Mouse (Mus musculus) brain, adult 2 months (tissue): ENCODE results near the gene Specc1l.

ENCODE experiments used
- DNase-seq: peaks from one replicate; pipeline ENCODE4 v3.0.0; 2011; ENCODE audit warnings: low read depth, low spot score

Gene Specc1l

DNA sequence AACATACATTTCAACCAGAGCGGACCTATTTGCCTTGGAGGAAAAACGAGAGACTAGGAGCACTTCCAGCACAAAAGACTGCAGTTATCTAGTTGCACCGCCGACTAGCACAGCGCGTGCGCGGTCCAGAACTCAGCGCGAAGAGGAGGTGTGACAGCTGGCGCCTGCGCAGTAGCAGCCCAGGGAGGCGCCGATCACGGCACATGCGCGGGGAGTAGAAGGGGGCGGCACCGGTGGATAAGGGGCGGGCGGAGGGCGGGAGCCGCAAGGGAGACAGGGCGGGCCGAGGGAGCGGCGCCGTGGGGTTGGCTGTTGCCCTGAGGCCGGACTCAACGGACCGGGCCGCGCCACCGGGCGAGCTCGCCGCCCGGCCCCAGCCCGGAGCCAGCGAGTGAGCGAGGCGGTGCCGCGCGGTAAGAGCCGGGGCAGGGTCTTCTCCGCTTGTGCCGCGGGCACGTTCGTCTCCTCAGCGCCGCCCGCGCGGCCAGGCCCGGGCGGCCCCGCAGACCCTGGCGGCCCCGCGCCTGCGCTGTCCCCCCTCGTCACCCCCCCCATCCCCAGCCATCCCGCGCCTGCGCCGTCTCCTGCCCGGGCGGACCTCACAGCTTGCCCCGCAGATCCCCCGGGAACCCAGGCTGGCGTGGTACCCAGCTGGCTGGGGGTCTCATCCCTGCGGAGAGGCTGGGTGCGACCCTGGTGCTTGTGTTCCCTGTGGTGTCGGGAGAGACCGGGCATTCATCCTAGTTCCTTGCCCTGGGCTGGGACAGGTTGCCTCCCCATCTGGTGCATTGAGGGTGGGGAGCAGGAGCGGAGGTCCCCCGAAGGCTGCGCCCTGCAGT, at the start of gene Specc1l:
Specc1l (plus strand) TSS at position 267 of the 839 bp plus-strand sequence.
- DNase-seq, result peak; percentile 98

DNA sequence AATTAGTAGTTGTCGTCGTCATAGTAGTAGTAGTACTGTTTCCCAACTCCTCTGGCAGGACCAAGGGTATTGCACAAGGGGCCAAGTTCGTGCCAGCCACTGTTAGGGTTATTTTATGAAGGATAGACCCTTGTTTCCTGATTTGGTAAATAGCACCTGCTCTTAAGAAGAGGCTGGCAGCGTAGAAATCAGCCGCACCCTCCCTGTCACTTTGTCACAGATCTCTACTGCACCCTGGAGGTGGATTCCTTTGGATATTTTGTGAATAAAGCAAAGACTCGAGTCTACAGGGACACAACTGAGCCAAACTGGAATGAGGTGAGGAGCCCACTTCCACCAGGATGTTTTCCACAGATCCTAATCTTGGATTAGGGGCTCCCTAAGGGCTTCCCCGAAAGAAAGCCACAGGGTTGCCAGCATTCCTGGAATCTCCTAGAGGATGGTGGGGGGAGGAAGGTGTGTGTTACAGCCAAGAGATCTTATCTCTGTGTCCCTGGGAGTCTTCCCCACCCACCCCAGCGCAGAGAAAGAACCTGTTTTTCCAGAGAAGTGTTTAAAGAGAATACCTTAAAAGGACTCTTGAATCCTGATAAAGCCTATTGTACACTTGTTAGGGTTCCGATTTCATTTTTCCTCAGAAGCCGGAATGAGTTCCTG, 45.9 kb upstream of the Specc1l start:
- DNase-seq, result no peak

DNA sequence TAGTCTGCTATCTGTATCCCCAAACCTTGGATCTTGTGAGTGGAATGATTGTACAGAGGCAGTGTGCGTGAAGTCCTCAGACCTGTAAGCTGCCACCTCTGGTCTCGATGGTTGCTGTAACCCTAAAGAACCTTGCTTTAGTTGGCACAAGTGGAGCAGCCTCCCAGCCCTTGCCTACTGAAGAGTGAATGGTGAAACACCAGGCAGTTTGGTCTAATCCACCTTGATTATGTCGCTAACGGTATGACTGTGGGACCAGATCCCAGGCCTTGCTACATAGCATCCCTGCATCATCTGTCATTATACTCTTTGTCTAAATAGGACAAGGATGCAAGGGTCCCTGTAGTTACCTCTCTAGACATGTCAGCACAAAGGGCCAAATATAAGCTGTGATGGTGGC, 45.3 kb upstream of the Specc1l start:
- DNase-seq, result no peak

DNA sequence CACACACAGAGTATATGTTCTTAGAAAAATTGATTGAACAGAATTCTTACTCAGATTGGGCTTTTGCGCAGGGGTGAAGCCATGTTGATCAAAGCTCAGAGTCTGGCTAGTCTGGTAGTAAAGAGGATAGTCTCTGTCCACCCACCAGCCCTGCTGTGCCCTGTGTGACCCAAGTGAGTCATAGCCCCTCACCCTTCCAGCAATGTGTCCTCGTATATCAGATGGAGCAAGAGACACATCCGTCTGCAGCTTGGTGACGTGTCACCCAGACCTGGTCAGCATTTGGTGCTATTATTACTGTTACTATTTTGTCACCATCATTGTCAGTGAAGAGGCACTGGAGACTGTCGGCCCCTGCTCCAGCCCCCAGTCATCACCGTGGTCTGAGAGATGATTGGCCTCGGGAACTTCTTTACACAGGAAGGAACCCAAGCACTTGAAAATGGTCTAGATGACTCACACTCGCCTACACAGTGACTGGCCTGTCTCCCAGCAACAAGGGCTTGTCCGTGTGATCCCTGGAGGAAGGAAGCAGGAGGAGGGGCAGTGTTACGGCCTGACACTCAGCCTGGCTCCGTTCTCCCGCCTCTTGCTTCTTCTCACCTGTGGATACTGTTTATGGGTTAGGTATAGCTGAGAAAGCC, 41.5 kb upstream of the Specc1l start:
- peak; percentile 87 for DNase-seq

- DNase-seq, result no peak
Observed at GRCm38 (mm10) chr10:75173056-75173455, 38.8 kb upstream of the Specc1l start.

DNA sequence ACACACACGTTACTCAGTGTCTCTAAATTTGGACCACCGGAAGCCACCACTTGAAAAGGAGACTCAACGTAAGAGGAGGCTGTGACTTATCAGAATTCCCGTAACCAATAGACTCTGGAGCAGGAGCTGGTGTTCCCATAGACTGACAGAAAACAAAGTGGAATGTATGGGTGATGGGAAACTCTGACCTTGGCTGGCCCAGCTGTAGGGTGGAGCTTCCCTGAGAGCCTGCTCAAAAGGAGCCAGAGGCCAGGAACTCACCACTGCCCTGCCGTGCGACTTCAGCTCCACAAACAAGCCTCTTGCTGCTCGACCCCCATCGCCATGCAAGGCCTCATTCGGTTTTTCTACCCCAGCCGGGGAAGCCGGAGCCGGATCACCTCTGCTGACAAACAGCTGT, 38.2 kb upstream of the Specc1l start:
- no peak for DNase-seq

DNA sequence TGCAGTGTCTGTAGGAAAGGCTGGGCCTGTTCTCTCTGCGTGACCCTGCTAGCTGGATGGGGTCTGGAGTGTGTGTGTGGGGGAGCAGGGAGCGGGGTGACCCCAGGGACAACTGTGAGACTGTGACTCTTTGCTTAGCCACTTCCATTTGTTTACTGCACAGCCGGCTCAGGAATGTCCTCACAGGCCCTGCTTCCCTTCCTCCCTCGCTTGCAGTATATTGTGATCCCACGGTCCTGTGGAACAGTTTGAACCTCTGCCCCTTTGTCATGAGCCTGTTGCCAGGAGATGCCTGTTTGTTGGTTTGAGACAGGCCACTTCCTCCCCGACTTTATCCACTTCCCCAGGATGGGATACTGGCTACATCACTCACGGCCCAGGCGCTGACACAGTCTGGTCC, 35.4 kb upstream of the Specc1l start:
- DNase-seq, result no peak

DNA sequence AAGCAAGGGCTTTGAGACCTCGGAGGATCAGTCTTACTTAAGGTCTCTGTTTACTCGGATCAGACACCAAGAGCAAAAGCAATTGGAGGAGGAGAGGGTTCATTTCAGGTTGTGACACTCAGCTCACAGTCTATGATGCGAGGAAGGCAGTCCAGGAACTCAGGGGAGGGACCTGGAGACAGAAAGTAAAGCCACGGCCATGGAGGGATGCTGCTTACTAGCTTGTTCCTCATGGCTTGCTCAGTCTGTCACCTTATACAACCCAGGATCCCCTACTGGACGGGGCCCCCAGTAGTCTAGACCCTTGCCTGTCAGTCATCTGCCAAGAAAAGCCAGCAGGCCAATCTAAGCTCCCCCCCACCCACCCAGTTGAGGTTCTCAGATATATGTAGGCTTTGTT, 33.0 kb upstream of the Specc1l start:
- no peak for DNase-seq

DNA sequence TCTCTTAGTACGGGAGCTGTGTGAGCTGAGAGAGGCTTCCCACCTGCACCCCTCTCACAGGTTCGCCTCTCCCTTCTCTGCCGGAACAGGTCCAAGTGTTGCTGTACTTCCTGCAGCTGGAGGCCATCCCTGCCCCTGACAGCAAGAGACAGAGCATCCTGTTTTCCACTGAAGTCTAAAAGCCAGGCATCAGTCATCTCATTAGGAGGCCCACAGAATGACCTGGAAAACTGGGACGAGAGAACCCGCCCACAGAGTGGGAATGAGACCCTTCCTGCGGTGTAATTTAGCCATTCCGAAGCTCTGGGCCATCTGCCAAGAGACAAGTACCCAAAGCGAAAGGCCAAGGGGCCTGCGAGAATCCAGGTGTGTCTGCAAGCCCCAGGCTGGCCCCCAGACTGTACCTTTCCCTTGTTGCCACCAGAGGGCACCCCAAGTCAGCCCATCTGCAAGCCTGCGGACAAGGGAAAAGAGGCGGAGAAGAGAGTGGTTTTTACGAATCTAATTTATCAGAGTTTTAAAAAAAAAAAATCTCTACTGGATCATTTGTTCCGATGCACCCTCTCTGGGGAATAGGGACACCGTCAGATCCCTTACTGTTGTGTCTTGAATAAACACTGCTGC, 29.6 kb upstream of the Specc1l start:
- DNase-seq, result peak; percentile 85

GRCm38 (mm10) chr10:75184826-75185225, 27.0 kb upstream of the Specc1l start:
- DNase-seq, result no peak

DNA sequence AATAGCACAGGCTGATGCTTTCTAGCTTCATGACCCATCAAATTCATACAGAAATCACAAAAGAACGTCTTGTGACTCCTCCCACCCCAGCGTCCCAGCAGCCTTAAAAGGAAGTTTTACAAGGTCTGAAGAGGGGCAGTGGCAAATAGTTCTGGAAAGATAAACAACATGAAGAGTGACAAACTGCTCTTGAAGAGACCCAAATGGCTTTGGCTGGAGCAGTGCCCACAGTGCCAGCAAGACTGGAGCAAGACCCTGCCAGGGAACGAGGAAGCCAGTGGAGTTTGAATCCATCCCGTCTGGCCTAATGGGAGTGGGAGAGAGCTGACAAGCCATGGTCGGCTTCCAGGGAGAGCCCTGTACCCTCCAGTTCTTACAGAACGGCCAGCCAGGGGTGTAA, 25.3 kb upstream of the Specc1l start:
- no peak for DNase-seq

DNA sequence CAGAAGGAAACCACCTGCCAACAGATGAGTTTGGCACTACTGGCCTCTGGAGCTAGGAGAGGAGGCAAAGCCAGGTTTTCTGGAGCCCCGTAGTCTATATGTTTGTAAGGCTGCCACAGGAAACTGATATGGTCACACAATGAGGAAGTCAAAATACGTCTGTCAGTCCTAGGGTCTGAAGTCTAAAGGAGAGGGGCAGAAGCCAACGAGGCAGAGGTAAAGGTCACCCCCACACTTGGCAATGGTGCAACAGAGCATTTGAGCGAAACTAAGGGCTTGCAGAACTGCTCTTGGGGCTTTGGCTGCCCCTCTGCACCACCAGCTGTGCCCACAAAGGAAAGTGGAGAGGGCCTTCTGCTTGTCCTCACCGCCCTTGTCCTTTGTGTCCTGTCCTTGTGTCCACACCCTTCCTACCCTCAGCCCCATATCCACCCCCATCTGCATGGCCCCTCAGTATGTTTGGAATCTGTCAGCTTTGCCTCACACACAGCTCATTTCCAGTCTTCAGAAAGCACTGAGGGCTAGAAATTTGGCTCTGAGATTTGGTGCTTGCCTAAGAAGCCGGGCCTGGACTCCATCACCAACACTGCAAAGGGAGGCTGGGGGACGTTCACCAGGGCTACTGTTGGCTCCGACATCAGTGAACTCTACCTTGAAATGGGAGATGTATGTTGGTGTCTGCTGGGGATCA, 24.4 kb upstream of the Specc1l start:
- no peak for DNase-seq

- DNase-seq, result no peak
Observed at GRCm38 (mm10) chr10:75191647-75192046, 20.2 kb upstream of the Specc1l start.

DNA sequence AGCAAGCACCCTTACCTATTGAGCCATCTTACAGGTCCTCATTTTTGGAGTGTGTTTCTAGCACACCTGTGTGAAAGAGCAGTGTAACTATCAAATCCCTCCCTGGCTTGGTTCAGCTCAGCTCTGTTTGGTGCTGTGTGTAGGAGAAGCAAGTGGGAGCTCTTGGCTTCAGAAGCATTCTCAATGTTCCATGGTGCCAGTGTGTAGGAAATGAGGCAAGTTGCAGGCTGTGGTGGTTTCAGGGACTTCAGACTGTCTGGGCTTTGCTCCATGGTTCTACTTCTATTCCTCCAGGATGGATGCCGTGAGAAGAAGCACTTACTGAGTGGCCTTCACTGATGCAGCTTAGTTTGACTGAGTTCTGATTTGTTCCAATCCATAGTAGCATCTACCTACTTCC, 14.1 kb upstream of the Specc1l start:
- DNase-seq, result peak; percentile 65

GRCm38 (mm10) chr10:75200733-75201132, 11.1 kb upstream of the Specc1l start:
- no peak for DNase-seq

DNA sequence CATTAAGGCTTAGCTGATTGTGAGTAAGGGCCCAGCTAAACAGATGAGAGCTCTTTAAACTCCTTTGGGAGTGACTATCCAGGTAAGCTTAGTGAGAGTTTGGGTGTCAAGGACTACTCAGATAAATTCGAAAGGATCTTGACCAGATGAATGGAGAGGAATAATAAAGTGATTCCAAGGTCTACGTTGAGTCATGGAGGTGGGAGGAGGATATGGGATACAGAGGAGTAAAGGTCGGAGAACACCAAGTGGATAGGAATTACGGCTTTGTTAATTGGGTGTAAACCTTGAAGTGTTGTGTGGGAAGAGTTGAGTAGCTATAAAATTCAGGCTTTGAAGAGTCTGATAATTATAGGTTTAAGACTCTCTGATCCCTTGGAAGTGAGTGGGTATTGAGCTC, 5.7 kb upstream of the Specc1l start:
- no peak for DNase-seq

DNA sequence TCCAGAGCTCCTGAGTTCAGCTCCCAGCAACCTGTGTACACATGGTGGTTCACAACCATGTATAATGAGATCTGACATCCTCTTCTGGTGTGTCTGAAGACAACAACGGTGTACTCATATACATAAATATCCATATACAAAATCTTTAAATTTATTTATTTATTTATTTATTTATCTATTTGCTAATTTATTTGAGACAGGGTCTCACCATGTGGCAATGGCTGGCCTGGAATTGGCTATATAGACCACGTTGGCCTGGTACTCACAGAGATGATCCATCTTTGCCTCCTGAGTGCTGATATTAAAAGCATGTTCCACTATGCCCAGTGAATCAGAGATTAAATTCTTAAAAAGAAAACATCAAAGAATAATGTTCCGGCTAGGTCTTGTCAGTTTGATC, 1.0 kb upstream of the Specc1l start:
- DNase-seq, result no peak

GRCm38 (mm10) chr10:75212981-75213380, 1.1 kb downstream of the Specc1l start:
- DNase-seq, result peak; percentile 75

GRCm38 (mm10) chr10:75220722-75221121, 8.8 kb downstream of the Specc1l start:
- DNase-seq, result no peak

- no peak for DNase-seq
Observed at GRCm38 (mm10) chr10:75221936-75222610, 10.2 kb downstream of the Specc1l start.

- DNase-seq, result peak; percentile 54
Observed at GRCm38 (mm10) chr10:75222611-75222998, 10.7 kb downstream of the Specc1l start.
